Mouse (Mus musculus): ENCODE results near the gene Bst2.

Gene Bst2

DNA sequence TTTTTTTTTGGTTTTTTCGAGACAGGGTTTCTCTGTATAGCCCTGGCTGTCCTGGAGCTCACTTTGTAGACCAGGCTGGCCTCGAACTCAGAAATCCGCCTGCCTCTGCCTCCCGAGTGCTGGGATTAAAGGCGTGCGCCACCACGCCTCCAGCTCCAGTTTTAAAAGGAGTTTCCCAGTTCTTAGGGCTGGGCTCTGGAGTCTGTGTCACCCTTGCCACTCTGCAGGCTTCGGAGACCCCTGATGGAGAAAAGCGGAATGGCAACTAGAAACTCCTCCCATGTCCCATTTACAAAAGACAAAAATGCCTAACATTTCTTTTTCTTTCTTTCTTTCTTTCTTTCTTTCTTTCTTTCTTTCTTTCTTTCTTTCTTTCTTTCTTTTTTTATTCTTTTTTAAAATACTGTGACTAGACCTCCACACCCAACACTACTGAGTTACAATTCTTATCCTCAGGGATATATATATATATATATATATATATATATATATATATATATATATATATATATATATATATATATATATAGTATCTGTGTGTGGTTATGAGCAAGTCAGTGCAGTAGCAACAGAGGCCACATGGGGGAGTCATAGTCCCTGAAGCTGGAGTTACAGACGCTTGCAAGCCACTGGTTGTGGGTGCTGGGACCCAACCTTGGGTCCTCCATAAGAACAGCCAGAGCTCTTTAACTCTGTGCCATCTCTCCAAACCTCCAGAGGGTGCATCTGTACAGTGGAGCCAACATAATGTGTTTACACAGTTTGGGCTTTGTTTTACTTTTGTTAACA is 18.0 kb downstream of the Bst2 start:
- DNase-seq (ENCODE audit: low spot score): peak; percentile 90

- no peak for DNase-seq (ENCODE audit: low spot score)
These were observed 20.5 kb downstream of the Bst2 start for GRCm38 (mm10) chr8:71516786-71517185.

DNA sequence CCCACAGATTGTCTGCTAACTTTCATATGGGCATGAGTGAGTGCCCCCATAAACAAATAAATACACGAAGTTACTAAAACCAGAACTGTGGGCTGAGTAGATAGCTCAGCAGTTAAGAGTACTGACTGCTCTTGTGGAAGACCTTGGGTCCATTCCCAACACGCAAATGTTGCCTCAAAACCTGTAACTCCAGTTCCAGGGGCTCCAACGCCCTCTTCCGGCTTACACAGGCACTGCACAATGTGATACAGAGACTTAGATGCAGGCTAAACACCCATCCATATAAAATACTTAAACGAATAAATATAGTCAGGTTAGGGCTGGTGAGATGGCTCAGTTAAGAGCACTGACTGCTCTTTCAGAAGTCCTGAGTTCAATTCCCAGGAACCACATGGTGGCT is 22.2 kb downstream of the Bst2 start:
- DNase-seq (ENCODE audit: low spot score): no peak

GRCm38 (mm10) chr8:71513018-71513754 is 24.1 kb downstream of the Bst2 start:
- no peak for DNase-seq (ENCODE audit: low spot score)

DNA sequence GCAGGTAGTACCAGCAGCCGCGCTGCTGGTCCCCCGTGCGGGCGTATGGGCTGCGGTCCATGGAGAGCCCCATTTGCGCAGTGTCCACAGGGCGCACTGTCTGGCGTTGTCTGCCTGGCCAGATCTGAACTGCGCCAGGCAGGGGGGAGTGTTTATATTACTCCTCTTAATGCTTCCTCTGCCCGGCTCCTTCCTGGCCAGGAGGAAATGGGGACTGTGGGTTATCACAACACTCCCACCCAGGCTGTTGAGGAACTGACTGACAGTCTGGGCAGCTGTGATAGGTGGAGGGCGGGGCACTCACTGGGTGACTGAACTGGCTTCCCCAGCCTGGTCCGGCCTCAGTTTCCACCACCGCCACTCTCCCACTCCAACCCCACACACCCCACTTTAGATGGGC is 25.6 kb downstream of the Bst2 start, which contains the start of gene Plvap:
Gene Plvap, minus strand, starts transcription at position 109 of the 400 bp plus-strand sequence.
- DNase-seq (ENCODE audit: low spot score): no peak

DNA sequence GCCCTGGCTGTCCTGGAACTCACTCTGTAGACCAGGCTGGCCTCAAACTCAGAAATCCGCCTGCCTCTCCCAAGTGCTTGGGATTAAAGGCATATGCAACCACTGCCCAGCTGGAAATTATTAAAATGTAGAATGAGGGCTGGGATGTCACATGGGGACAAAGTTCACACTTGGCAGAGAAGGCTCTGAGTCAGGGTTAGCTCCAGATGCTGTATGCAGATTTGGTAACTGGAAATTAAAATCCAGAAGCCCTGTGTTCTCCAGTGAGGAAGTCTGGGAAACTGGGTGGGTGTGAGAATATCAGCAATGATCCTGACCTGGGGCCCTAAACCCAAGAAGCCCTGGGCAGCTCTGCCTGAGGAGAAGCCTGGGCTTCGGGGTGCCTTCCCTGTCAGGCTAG is 27.9 kb downstream of the Bst2 start:
- peak; percentile 61 for DNase-seq (ENCODE audit: low spot score)

DNA sequence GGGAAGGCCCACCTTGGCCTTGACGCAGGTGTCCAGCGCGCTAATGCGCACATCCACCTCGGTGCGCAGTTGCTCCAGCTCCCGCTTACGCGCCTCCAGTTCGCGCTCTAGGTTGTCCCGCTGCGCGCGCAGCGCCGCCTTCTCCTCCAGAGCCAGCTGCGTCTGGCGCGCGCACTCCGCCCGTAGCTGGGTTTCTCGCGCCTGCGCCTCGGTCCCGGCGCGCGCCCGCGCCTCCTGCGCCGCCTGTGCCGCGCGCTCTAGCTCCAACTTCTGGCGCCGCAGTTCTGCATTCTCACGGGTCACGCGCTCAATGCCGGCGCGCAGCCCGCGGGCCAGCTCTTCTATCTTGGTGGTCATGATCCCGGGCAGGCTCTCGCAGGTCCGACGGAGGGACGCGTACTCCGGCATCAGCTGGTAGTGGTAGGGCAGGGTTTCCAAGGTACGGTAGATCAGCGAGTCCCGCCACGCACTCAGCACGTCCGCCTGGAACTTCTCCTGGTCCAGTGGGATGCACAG is 29.6 kb downstream of the Bst2 start:
- peak; percentile 85 for DNase-seq (ENCODE audit: low spot score)

DNA sequence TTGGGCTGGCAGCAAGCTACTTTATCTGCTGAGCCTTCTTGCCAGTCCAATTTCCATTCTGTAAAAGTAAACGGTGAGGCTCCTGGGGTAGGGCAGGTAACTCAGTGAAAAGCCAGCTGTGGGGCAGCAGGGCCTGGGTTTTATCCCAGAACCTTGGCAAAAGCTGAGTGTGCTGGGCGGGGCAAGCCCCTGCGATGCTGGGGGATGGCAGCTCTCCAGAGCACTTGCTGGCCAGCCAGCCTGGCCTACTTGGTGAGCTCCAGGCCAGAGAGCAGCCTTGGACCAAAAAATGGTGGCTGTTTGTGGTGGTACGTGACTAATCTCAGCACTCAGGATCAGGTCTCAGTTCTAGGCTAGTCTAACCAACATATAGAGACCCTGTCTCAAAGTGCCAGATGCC is 31.3 kb downstream of the Bst2 start:
- DNase-seq (ENCODE audit: low spot score): peak; percentile 68

- no peak for DNase-seq (ENCODE audit: low spot score)
These were observed 31.9 kb downstream of the Bst2 start for GRCm38 (mm10) chr8:71505326-71505725.

GRCm38 (mm10) chr8:71504349-71504748 is 32.9 kb downstream of the Bst2 start:
- no peak for DNase-seq (ENCODE audit: low spot score)

DNA sequence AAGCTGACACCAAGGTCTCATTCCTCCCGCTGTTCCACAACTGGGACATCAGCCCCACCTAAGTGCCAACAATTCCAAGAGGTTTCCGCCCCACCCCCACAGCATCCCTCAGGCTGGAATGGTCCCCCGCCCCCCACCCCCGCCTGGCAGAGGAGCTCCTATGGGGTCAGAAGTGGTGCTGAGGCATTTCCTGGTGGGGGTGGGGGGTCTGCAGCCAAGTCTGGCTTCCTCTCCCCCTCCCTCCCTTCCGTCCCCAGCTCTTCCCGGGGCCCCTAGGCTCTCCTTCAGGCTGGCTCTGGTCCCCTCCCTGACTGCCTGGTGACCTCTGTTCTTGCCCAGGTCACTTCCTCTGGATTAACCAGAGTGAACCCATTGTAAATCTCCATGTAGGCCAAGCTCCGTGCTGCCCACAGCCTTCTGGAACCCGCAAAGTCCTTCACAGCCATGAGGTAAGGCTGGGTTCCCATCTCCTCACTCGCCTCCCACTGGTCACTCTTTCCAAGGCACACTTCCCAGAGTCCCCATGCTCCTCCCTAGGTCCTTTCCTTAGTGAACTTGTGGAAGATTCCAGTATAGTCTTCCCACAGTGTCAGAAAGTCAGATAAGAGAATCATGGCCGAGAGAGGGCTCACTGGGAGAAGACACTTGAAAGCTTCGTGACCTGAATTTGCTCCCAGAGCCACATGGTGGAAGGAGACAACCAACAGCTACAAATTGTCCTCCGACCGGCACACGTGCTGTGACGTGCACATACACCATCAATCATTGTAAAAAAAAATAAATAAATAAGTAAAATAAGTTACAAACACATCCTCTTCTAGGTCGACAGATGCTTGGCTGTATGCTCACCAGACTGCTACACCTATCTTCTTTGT is 38.2 kb downstream of the Bst2 start:
- DNase-seq (ENCODE audit: low spot score): no peak

- DNase-seq (ENCODE audit: low spot score): peak; percentile 93
These were observed 39.3 kb downstream of the Bst2 start for GRCm38 (mm10) chr8:71497881-71498501.

DNA sequence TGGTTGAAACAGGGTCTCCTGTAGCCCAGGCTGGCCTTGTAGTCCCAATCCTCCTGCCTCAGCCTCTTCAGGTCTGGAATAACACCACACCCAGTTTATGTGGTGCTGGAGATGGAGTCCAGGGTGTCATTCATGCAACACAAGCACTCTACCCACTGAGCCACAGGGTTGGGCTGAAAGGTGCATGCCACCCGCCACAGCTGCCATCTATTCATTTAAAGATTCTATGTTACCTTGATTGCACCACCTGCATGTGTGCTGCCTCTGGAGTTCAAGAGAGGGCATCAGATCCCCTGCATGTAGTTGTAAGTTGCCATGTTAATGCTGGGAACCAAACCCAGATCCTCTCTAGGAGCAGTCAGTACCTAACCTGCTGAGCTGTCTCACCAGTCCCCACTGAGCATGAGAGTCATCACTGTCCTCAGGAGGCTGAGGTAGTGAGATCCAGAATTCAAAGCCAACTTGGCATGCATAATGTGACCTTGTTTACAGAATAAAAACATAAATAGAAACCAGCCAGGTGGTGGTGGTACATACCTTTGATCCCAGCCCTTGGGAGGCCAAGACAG is 40.1 kb downstream of the Bst2 start:
- no peak for DNase-seq (ENCODE audit: low spot score)

- peak; percentile 97 for DNase-seq (ENCODE audit: low spot score)
These were observed 40.8 kb downstream of the Bst2 start for GRCm38 (mm10) chr8:71496481-71496880.

GRCm38 (mm10) chr8:71495811-71496210 is 41.4 kb downstream of the Bst2 start:
- peak; percentile 53 for DNase-seq (ENCODE audit: low spot score)

- peak; percentile 94 for DNase-seq (ENCODE audit: low spot score)
These were observed 42.2 kb downstream of the Bst2 start for GRCm38 (mm10) chr8:71495039-71495438.

GRCm38 (mm10) chr8:71488454-71488853 is 48.8 kb downstream of the Bst2 start:
- DNase-seq (ENCODE audit: low spot score): peak; percentile 98

GRCm38 (mm10) chr8:71487691-71488445 is 49.4 kb downstream of the Bst2 start, which contains the start of gene Gtpbp3:
TSS of gene Gtpbp3 (plus strand) at chr8:71488103.
- DNase-seq (ENCODE audit: low spot score): peak; percentile 82

DNA sequence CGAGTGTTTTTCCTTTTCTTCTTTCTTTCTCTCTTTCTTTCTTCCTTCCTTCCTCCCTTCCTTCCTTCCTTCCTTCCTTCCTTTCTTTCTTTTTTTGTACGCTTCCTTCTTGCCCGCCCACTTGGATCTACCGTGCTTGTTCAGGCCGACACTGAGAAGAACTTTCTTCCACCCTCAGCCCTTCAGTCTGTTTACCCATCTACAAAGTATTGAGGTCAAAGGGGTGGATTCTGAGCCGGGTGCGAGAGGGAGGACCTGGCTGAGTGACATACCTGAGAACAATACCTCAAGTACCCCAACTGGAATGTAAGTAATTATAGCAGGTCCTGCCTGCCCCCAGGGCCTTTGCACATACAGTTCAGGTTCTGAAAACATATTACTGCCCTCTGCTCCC is 51.1 kb downstream of the Bst2 start:
- no peak for DNase-seq (ENCODE audit: low spot score)
